Mouse (Mus musculus): ENCODE results near the gene Ficd. TPM values are rescaled to one million over a fixed set of nuclear protein-coding genes. Genes with fewer than 3 reads are reported as not detected.
A peak's percentile ranks its signal among the peaks of the same experiment; 100 is the strongest.
"Not testable (repeated sequence)": the region's sequence is repeated elsewhere in the genome, so short reads cannot be mapped to it uniquely, and the experiment has no call there.

The Ficd gene
- polyA plus RNA-seq, 1 experiment from 2014 or later = 4.0 TPM

- Histone ChIP-seq H3K4me3 (ENCODE audit: control insufficient read depth in 1 of 2, insufficient read depth in 1 of 2, low read depth in 1 of 2, low read length in 2 of 2) (no peak overlapping the region), H3K36me3 (ENCODE audit: control insufficient read depth, insufficient read depth, low read length) (peaks cover 44% of the 10 kb centered on the region), H3K27me3 (ENCODE audit: control insufficient read depth, insufficient read depth, low read length) (no peaks in the 10 kb centered on the region), H3K4me2 (ENCODE audit: low read length) (no peak overlapping the region), H3K9ac (ENCODE audit: low read length) (no peak overlapping the region), H3K4me1 (ENCODE audit: control insufficient read depth in 2 of 2, insufficient read depth in 2 of 2, low read length in 2 of 2) (peaks cover 0 to 8% of the 10 kb centered on the region in 2 experiments; a peak in 2 of 4 replicates), H3K9me3 (ENCODE audit: control insufficient read depth, low read length) (no peaks in the 10 kb centered on the region), H3K27ac (replicated peaks in 1 of 2; ENCODE audit: control insufficient read depth in 1 of 2, insufficient read depth in 1 of 2, low read depth in 2 of 2, low read length in 2 of 2) (no peak overlapping the region)
- 87% methylated on average over 8 of the region's 8 CpGs for WGBS
- ATAC-seq (ENCODE audit: insufficient number of reproducible peaks, insufficient read depth, low FRiP score, low read depth) = no peak
These were observed 41.3 kb downstream of the Ficd start for GRCm38 (mm10) chr5:113776896-113777226.

GRCm38 (mm10) chr5:113777728-113778127 lies 42.1 kb downstream of the Ficd start:
- ATAC-seq (ENCODE audit: insufficient number of reproducible peaks, insufficient read depth, low FRiP score, low read depth); H3K4me2 ChIP-seq (ENCODE audit: low read length); H3K9ac ChIP-seq (ENCODE audit: low read length); H3K4me3 ChIP-seq (ENCODE audit: control insufficient read depth in 1 of 2, insufficient read depth in 1 of 2, low read depth in 1 of 2, low read length in 2 of 2); H3K9me3 ChIP-seq (ENCODE audit: control insufficient read depth, low read length); H3K4me1 ChIP-seq (ENCODE audit: control insufficient read depth in 2 of 2, insufficient read depth in 2 of 2, low read length in 2 of 2); H3K27me3 ChIP-seq (ENCODE audit: control insufficient read depth, insufficient read depth, low read length); H3K27ac ChIP-seq (replicated peaks in 1 of 2; ENCODE audit: control insufficient read depth in 1 of 2, insufficient read depth in 1 of 2, low read depth in 2 of 2, low read length in 2 of 2): not testable (repeated sequence)
- H3K36me3 ChIP-seq (ENCODE audit: control insufficient read depth, insufficient read depth, low read length) = peaks cover 44% of the 10 kb centered on the region
- WGBS = 82% methylated on average over 8 of the region's 8 CpGs

DNA sequence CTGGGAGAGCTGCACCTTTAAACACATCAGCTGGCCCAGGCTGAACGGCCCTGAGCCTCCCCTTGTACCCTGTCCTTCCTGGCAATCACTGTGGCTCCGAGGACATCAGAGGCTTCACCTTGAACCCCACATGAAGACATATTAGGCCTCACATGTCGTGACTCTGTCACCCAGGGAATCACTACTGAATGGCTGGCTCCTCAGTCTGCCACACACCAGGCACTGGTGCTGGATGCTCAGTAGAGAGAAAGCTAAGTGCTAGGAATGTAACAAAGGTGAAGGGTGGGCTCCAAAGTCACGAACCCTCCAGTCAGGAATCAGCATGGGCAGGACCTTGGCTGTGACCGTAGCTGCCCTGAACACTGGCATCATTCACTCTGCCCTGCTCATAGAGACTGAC lies 44.0 kb downstream of the Ficd start:
- no peaks in the 10 kb centered on the region for H3K9me3 ChIP-seq (ENCODE audit: control insufficient read depth, low read length)
- H3K4me1 ChIP-seq (ENCODE audit: control insufficient read depth in 2 of 2, insufficient read depth in 2 of 2, low read length in 2 of 2) = peaks cover 6 to 7% of the 10 kb centered on the region in 2 experiments
- ATAC-seq (ENCODE audit: insufficient number of reproducible peaks, insufficient read depth, low FRiP score, low read depth) = no peak
- H3K4me3 ChIP-seq (ENCODE audit: control insufficient read depth in 1 of 2, insufficient read depth in 1 of 2, low read depth in 1 of 2, low read length in 2 of 2) = no peak overlapping the region
- H3K4me2 ChIP-seq (ENCODE audit: low read length) = no peak overlapping the region
- H3K9ac ChIP-seq (ENCODE audit: low read length) = no peak overlapping the region
- 74% methylated on average over 5 of the region's 5 CpGs for WGBS
- peaks cover 5% of the 10 kb centered on the region; the same call in 1 of the 2 replicates for H3K27me3 ChIP-seq (ENCODE audit: control insufficient read depth, insufficient read depth, low read length)
- H3K36me3 ChIP-seq (ENCODE audit: control insufficient read depth, insufficient read depth, low read length) = peaks cover 39% of the 10 kb centered on the region
- H3K27ac ChIP-seq (replicated peaks in 1 of 2; ENCODE audit: control insufficient read depth in 1 of 2, insufficient read depth in 1 of 2, low read depth in 2 of 2, low read length in 2 of 2) = no peak overlapping the region

GRCm38 (mm10) chr5:113780082-113780752 lies 44.6 kb downstream of the Ficd start:
- Histone ChIP-seq H3K36me3 (ENCODE audit: control insufficient read depth, insufficient read depth, low read length) (peaks cover 32% of the 10 kb centered on the region), H3K27ac (replicated peaks in 1 of 2; ENCODE audit: control insufficient read depth in 1 of 2, insufficient read depth in 1 of 2, low read depth in 2 of 2, low read length in 2 of 2) (no peak overlapping the region), H3K4me1 (ENCODE audit: control insufficient read depth in 2 of 2, insufficient read depth in 2 of 2, low read length in 2 of 2) (peaks cover 6 to 7% of the 10 kb centered on the region in 2 experiments), H3K4me3 (ENCODE audit: control insufficient read depth in 1 of 2, insufficient read depth in 1 of 2, low read depth in 1 of 2, low read length in 2 of 2) (no peak overlapping the region), H3K27me3 (ENCODE audit: control insufficient read depth, insufficient read depth, low read length) (peaks cover 5% of the 10 kb centered on the region; the same call in 1 of the 2 replicates), H3K9ac (ENCODE audit: low read length) (no peak overlapping the region), H3K4me2 (ENCODE audit: low read length) (no peak overlapping the region), H3K9me3 (ENCODE audit: control insufficient read depth, low read length) (no peaks in the 10 kb centered on the region)
- WGBS = 94% methylated on average over 3 of the region's 3 CpGs
- no peak for ATAC-seq (ENCODE audit: insufficient number of reproducible peaks, insufficient read depth, low FRiP score, low read depth)

- H3K9me3 ChIP-seq (ENCODE audit: control insufficient read depth, low read length) = no peaks in the 10 kb centered on the region
- H3K27me3 ChIP-seq (ENCODE audit: control insufficient read depth, insufficient read depth, low read length) = peaks cover 5% of the 10 kb centered on the region; the same call in 1 of the 2 replicates
- H3K4me1 ChIP-seq (ENCODE audit: control insufficient read depth in 2 of 2, insufficient read depth in 2 of 2, low read length in 2 of 2) = peaks cover 6 to 7% of the 10 kb centered on the region in 2 experiments
- H3K4me3 ChIP-seq (ENCODE audit: control insufficient read depth in 1 of 2, insufficient read depth in 1 of 2, low read depth in 1 of 2, low read length in 2 of 2) = no peak overlapping the region
- no peak overlapping the region for H3K9ac ChIP-seq (ENCODE audit: low read length)
- 78% methylated on average over 5 of the region's 5 CpGs for WGBS
- H3K36me3 ChIP-seq (ENCODE audit: control insufficient read depth, insufficient read depth, low read length) = peaks cover 27% of the 10 kb centered on the region
- H3K4me2 ChIP-seq (ENCODE audit: low read length) = no peak overlapping the region
- no peak for ATAC-seq (ENCODE audit: insufficient number of reproducible peaks, insufficient read depth, low FRiP score, low read depth)
- no peak overlapping the region for H3K27ac ChIP-seq (replicated peaks in 1 of 2; ENCODE audit: control insufficient read depth in 1 of 2, insufficient read depth in 1 of 2, low read depth in 2 of 2, low read length in 2 of 2)
These were observed 45.2 kb downstream of the Ficd start for GRCm38 (mm10) chr5:113780763-113781162.

- no peak overlapping the region for H3K9ac ChIP-seq (ENCODE audit: low read length)
- 77% methylated on average over 7 of the region's 7 CpGs for WGBS
These were observed 45.7 kb downstream of the Ficd start for GRCm38 (mm10) chr5:113781254-113781653.

GRCm38 (mm10) chr5:113781875-113782274 lies 46.3 kb downstream of the Ficd start:
- 80% methylated on average over 7 of the region's 7 CpGs for WGBS
- Histone ChIP-seq H3K27me3 (ENCODE audit: control insufficient read depth, insufficient read depth, low read length) (peaks cover 6% of the 10 kb centered on the region; the same call in 1 of the 2 replicates), H3K36me3 (ENCODE audit: control insufficient read depth, insufficient read depth, low read length) (peaks cover 16% of the 10 kb centered on the region), H3K4me1 (ENCODE audit: control insufficient read depth in 2 of 2, insufficient read depth in 2 of 2, low read length in 2 of 2) (peaks cover 6 to 7% of the 10 kb centered on the region in 2 experiments), H3K9me3 (ENCODE audit: control insufficient read depth, low read length) (no peaks in the 10 kb centered on the region), H3K9ac (ENCODE audit: low read length) (no peak overlapping the region), H3K4me3 (ENCODE audit: control insufficient read depth in 1 of 2, insufficient read depth in 1 of 2, low read depth in 1 of 2, low read length in 2 of 2) (no peak overlapping the region), H3K4me2 (ENCODE audit: low read length) (no peak overlapping the region), H3K27ac (replicated peaks in 1 of 2; ENCODE audit: control insufficient read depth in 1 of 2, insufficient read depth in 1 of 2, low read depth in 2 of 2, low read length in 2 of 2) (no peak overlapping the region)
- ATAC-seq (ENCODE audit: insufficient number of reproducible peaks, insufficient read depth, low FRiP score, low read depth) = no peak

More at GRCm38 (mm10) chr5:113781254-113781653, 45.7 kb downstream of the Ficd start:
- no peak for ATAC-seq (ENCODE audit: insufficient number of reproducible peaks, insufficient read depth, low FRiP score, low read depth)
- Histone ChIP-seq H3K27ac (replicated peaks in 1 of 2; ENCODE audit: control insufficient read depth in 1 of 2, insufficient read depth in 1 of 2, low read depth in 2 of 2, low read length in 2 of 2) (no peak overlapping the region), H3K4me2 (ENCODE audit: low read length) (no peak overlapping the region), H3K4me3 (ENCODE audit: control insufficient read depth in 1 of 2, insufficient read depth in 1 of 2, low read depth in 1 of 2, low read length in 2 of 2) (no peak overlapping the region), H3K36me3 (ENCODE audit: control insufficient read depth, insufficient read depth, low read length) (peaks cover 22% of the 10 kb centered on the region), H3K9me3 (ENCODE audit: control insufficient read depth, low read length) (no peaks in the 10 kb centered on the region), H3K27me3 (ENCODE audit: control insufficient read depth, insufficient read depth, low read length) (peaks cover 5% of the 10 kb centered on the region; the same call in 1 of the 2 replicates), H3K4me1 (ENCODE audit: control insufficient read depth in 2 of 2, insufficient read depth in 2 of 2, low read length in 2 of 2) (peaks cover 6 to 7% of the 10 kb centered on the region in 2 experiments)

GRCm38 (mm10) chr5:113782624-113783023 lies 47.0 kb downstream of the Ficd start:
- peaks cover 10% of the 10 kb centered on the region for H3K36me3 ChIP-seq (ENCODE audit: control insufficient read depth, insufficient read depth, low read length)
- no peak for ATAC-seq (ENCODE audit: insufficient number of reproducible peaks, insufficient read depth, low FRiP score, low read depth)
- H3K27me3 ChIP-seq (ENCODE audit: control insufficient read depth, insufficient read depth, low read length) = peaks cover 8% of the 10 kb centered on the region; the same call in 1 of the 2 replicates
- WGBS = 50% methylated on average over 7 of the region's 7 CpGs
- H3K9ac ChIP-seq (ENCODE audit: low read length) = no peak overlapping the region
- no peaks in the 10 kb centered on the region for H3K9me3 ChIP-seq (ENCODE audit: control insufficient read depth, low read length)
- peaks cover 6 to 7% of the 10 kb centered on the region in 2 experiments for H3K4me1 ChIP-seq (ENCODE audit: control insufficient read depth in 2 of 2, insufficient read depth in 2 of 2, low read length in 2 of 2)
- H3K27ac ChIP-seq (replicated peaks in 1 of 2; ENCODE audit: control insufficient read depth in 1 of 2, insufficient read depth in 1 of 2, low read depth in 2 of 2, low read length in 2 of 2) = peak overlapping the region in 1 of 2 experiments; percentile 50; a peak in 1 of 4 replicates
- no peak overlapping the region for H3K4me2 ChIP-seq (ENCODE audit: low read length)
- H3K4me3 ChIP-seq (ENCODE audit: control insufficient read depth in 1 of 2, insufficient read depth in 1 of 2, low read depth in 1 of 2, low read length in 2 of 2) = no peak overlapping the region
